Mouse (Mus musculus) forebrain, embryonic 15.5 days (tissue): ENCODE measurements around the gene Boc. TPM values are rescaled to one million over a fixed set of nuclear protein-coding genes. Genes with fewer than 3 reads are reported as not detected.

ENCODE experiments used
- ATAC-seq: fragments of 200-750 bp; cut with Nextera tagmentation; replicated peaks from 2 replicates; pipeline ENCODE4 v1.8.0; 2017; ENCODE audit warnings: mild to moderate bottlenecking, moderate TSS enrichment, moderate library complexity
- H3K27ac ChIP-seq: fragments of 300-500 bp; sonication (generic); replicated peaks from 2 replicates; pipeline ENCODE4 v1.5.1; 2015; ENCODE audit warnings: mild to moderate bottlenecking, inconsistent platforms
- H3K27me3 ChIP-seq: fragments of 300-500 bp; sonication (generic); 2 replicates; pipeline ENCODE4 v1.6.1; 2015; ENCODE audit warnings: inconsistent platforms
- H3K36me3 ChIP-seq: fragments of 300-500 bp; sonication (generic); 2 replicates; pipeline ENCODE4 v1.6.1; 2015; ENCODE audit warnings: mild to moderate bottlenecking, inconsistent platforms
- H3K4me1 ChIP-seq: fragments of 300-500 bp; sonication (generic); 2 replicates; pipeline ENCODE4 v1.6.1; 2015; ENCODE audit warnings: inconsistent platforms
- H3K4me2 ChIP-seq: fragments of 300-500 bp; sonication (generic); replicated peaks from 2 replicates; pipeline ENCODE4 v1.6.1; 2015; ENCODE audit warnings: mild to moderate bottlenecking, inconsistent platforms
- H3K4me3 ChIP-seq: fragments of 300-500 bp; sonication (generic); 2 replicates; pipeline ENCODE4 v1.5.1; 2015; ENCODE audit warnings: mild to moderate bottlenecking, inconsistent platforms
- H3K9ac ChIP-seq: fragments of 300-500 bp; sonication (generic); replicated peaks from 2 replicates; pipeline ENCODE4 v1.6.1; 2015; ENCODE audit warnings: mild to moderate bottlenecking, inconsistent platforms
- H3K9me3 ChIP-seq: fragments of 300-500 bp; sonication (generic); 2 replicates; pipeline ENCODE4 v1.6.1; 2016; ENCODE audit warnings: inconsistent platforms
- WGBS: fragments of 180-500 bp; shearing (Covaris S2); methylation state at CpG from one replicate; pipeline ENCODE4 v1.1.7; 2015; ENCODE audit warnings: mixed read lengths; 5-methylcytosine and 5-hydroxymethylcytosine counted together
- polyA plus RNA-seq: library from polyadenylated mRNA; unstranded; fragments of >200 nt; fragmentation: Nextera tagmentation; extraction: Ambion mirVana; gene quantifications from 2 replicates; pipeline ENCODE4 v1.2.1, GENCODE M21; 2015

Gene Boc
- polyA plus RNA-seq, 1 experiment from 2014 or later: 15.3 TPM

DNA sequence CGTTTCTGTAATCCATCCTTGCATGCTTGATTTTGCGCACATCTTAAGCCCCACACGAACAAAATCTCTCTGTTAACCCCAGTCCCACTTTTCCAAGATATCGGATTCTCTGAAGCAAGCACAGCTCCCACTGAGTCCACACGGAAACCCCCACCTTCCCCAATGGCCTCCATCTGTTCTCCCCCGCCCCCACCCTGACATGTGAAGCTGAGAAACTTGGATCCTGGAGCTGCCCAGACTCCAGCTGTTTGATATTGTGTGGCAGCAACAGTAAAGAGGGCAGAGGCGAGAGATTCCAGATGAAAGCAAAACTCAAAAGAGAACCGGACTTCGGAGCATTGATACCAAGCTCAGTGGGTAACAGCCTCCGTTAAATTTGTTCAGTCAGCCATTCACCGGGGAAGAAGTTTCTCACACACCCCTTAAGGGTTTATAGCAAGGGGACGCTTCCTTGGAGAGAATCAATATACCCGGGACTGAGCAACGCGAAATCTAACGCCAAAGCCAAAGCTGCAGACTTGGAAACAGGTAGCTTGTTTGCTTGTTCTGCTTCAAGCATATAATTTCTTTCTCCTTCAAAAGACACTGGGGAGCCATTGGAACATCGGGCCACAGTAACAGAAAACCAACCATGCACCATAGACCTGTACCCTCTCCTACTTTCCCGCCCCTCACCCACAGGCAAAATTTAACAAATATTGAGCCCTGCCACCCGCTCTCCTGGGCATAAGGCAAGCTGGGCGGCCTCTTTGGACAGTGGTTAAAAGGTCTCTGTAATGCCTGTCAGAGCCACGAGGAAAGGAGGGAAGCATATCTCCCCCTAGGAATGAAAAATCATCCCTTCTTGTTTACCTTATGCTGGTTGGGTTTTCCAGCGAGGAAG is 6.9 kb upstream of the Boc start:
- H3K9ac ChIP-seq: 0 out of 2 replicates have a peak overlapping the region, but pooled peaks have one; percentile 5
- H3K27ac ChIP-seq: no peak overlapping the region; the same call in 1 of the 2 replicates
- 24% methylated on average over 22 of the region's 22 CpGs for WGBS
- ATAC-seq: no peak
- no peaks in the 10 kb centered on the region; the same call in 1 of the 2 replicates for H3K27me3 ChIP-seq
- peaks cover 18% of the 10 kb centered on the region for H3K4me1 ChIP-seq
- peak overlapping the region; percentile 20; the same call in 1 of the 2 replicates for H3K4me3 ChIP-seq
- no peaks in the 10 kb centered on the region for H3K9me3 ChIP-seq
- H3K36me3 ChIP-seq: no peaks in the 10 kb centered on the region
- peak overlapping the region; percentile 39 for H3K4me2 ChIP-seq

- H3K27ac ChIP-seq: no peak overlapping the region
- WGBS: 75% methylated on average over 8 of the region's 8 CpGs
Measured at GRCm38 (mm10) chr16:44564359-44564758, 5.7 kb upstream of the Boc start.

DNA sequence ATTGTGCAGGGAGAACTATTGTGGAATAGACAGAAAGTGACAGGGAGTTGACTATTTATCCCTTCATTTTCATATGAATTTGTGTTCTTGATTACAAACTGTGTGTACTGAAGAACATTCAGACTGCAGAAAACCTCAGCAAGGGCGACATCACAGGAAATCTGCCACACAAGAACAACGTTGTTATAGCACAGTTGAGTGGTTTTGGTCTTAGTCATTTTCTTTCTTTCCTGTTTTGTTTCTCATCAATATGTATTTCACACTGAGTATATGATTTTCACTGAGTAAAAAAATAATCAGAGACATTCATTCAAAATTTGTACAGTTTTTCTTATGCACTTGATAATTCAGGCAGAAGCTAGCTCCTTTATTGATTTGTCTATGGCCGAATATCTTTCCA is 3.4 kb upstream of the Boc start:
- H3K27me3 ChIP-seq: no peaks in the 10 kb centered on the region; the same call in 1 of the 2 replicates
- no peak overlapping the region for H3K27ac ChIP-seq
- no peak overlapping the region for H3K4me2 ChIP-seq
- H3K4me1 ChIP-seq: peaks cover 35% of the 10 kb centered on the region
- no peak overlapping the region for H3K9ac ChIP-seq
- 70% methylated on average over 3 of the region's 3 CpGs for WGBS
- no peak overlapping the region for H3K4me3 ChIP-seq
- H3K36me3 ChIP-seq: no peaks in the 10 kb centered on the region
- no peaks in the 10 kb centered on the region for H3K9me3 ChIP-seq
- no peak for ATAC-seq

More at GRCm38 (mm10) chr16:44564359-44564758, 5.7 kb upstream of the Boc start:
- Histone ChIP-seq H3K4me1 (peaks cover 26% of the 10 kb centered on the region), H3K9me3 (no peaks in the 10 kb centered on the region), H3K27me3 (no peaks in the 10 kb centered on the region; the same call in 1 of the 2 replicates), H3K36me3 (no peaks in the 10 kb centered on the region), H3K4me3 (no peak overlapping the region), H3K9ac (no peak overlapping the region), H3K4me2 (no peak overlapping the region)
- ATAC-seq: no peak

GRCm38 (mm10) chr16:44560214-44560613 is 1.5 kb upstream of the Boc start:
- Histone ChIP-seq H3K27me3 (no peaks in the 10 kb centered on the region; the same call in 1 of the 2 replicates), H3K9ac (no peak overlapping the region), H3K4me2 (no peak overlapping the region), H3K4me3 (no peak overlapping the region), H3K36me3 (no peaks in the 10 kb centered on the region), H3K27ac (no peak overlapping the region; the same call in 1 of the 2 replicates), H3K9me3 (no peaks in the 10 kb centered on the region), H3K4me1 (peaks cover 42% of the 10 kb centered on the region)
- WGBS: 12% methylated on average over 1 of the region's 1 CpGs
- ATAC-seq: no peak

DNA sequence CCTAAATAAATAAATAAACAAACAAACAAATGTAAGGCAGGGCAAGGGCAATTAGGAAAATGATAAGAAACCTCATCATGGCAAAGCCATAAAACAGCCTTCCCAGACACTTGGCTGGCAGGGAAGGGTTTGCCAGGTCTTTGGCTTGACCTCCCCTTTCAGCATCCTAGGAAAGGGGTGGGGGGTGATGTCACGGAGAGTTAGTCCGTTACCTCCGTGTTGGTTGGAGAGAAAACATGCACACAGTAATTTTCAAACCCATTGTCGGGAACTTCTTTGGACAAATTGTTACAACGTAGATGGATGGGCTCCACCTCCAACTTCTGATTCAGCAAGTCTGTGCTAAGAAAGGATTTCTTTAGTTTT is 616 bp upstream of the Boc start:
- Histone ChIP-seq H3K36me3 (no peaks in the 10 kb centered on the region), H3K4me3 (peak overlapping the region; percentile 86; the same call in 1 of the 2 replicates), H3K9ac (no peak overlapping the region), H3K4me1 (peaks cover 41% of the 10 kb centered on the region), H3K27ac (no peak overlapping the region), H3K27me3 (no peaks in the 10 kb centered on the region), H3K4me2 (peak overlapping the region; percentile 84), H3K9me3 (no peaks in the 10 kb centered on the region)
- 5% methylated on average over 5 of the region's 5 CpGs for WGBS
- ATAC-seq: no peak

DNA sequence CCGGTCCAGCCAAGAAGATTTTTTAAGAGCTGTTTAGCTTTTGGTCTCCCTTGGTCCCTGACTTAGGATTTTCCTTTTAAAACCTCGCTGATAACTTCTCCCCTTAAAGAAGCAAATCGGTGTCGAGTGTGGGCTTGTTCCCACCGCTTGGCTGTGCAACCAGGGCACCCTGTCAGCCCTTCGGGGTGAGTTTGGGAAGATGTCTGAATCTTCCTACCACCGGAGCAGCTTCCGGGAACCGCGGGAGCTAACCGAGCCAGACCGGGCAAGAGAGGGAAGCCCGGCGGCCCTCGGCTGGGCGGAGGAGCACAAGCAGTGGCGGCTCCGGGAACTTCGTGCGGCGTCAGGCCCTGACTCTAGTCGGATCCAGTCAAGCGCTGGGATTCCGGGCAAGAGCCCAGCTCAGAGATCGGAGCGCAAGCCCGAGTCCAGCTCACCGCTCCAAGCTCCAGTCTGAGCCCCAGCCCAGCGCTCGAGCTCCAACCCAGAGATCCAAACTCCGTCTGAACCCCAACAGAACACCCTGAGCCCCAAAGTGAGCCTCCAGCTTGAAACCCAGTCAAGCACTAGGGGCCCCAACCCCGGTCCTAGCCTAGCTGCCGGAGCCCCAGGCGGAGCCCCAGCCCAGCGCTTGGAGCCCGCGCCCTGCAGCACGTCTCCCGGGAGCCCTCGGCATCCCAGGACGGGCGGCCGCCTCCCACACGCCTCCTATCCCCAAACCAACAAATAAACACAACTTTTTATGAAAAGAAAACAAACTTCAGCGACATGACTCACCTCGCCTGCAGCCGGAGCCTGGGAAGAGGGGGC is 831 bp downstream of the Boc start:
- peaks cover 55% of the 10 kb centered on the region for H3K4me1 ChIP-seq
- ATAC-seq: peak; percentile 75
- H3K36me3 ChIP-seq: no peaks in the 10 kb centered on the region
- H3K9ac ChIP-seq: peak overlapping the region; percentile 88
- H3K9me3 ChIP-seq: no peaks in the 10 kb centered on the region
- H3K4me3 ChIP-seq: peak overlapping the region; percentile 86
- no peaks in the 10 kb centered on the region for H3K27me3 ChIP-seq
- H3K27ac ChIP-seq: peak overlapping the region; percentile 91
- WGBS: under 1% methylated on average over 47 of the region's 47 CpGs
- H3K4me2 ChIP-seq: peak overlapping the region; percentile 84

DNA sequence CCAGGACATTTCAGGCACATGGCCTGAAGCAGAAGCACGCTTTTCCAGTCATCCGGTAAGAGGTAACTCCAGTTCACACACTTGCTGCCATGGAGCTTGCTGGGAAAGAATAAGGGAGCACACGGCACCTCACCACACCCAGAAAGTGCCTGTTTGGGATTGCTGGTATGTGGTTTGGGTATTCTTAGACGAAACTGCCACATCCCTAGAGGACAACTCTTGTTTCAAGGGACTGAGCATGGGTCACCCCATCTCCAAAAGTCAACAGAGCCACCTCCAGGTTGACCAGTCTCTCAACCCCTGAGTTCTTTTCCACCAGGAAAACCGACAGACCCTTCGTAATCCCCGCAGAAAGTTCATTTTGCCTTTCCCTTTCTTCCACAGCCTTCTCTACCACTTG is 1.6 kb downstream of the Boc start:
- Histone ChIP-seq H3K4me2 (peak overlapping the region; percentile 84), H3K36me3 (no peaks in the 10 kb centered on the region), H3K4me3 (peak overlapping the region; percentile 86), H3K27ac (peak overlapping the region; percentile 91), H3K9me3 (no peaks in the 10 kb centered on the region), H3K4me1 (peaks cover 61% of the 10 kb centered on the region), H3K9ac (peak overlapping the region; percentile 88), H3K27me3 (no peaks in the 10 kb centered on the region)
- WGBS: 9% methylated on average over 7 of the region's 7 CpGs
- no peak for ATAC-seq

- peaks cover 71% of the 10 kb centered on the region for H3K4me1 ChIP-seq
- peak overlapping the region; percentile 86 for H3K4me3 ChIP-seq
- no peaks in the 10 kb centered on the region for H3K27me3 ChIP-seq
- peak overlapping the region; percentile 88 for H3K9ac ChIP-seq
- H3K27ac ChIP-seq: 0 out of 2 replicates have a peak overlapping the region, but pooled peaks have one; percentile 91
- H3K36me3 ChIP-seq: no peaks in the 10 kb centered on the region
- WGBS: 22% methylated on average over 9 of the region's 9 CpGs
- H3K4me2 ChIP-seq: peak overlapping the region; percentile 84
- no peak for ATAC-seq
- H3K9me3 ChIP-seq: no peaks in the 10 kb centered on the region
Measured at GRCm38 (mm10) chr16:44555791-44556709, 2.6 kb downstream of the Boc start.

DNA sequence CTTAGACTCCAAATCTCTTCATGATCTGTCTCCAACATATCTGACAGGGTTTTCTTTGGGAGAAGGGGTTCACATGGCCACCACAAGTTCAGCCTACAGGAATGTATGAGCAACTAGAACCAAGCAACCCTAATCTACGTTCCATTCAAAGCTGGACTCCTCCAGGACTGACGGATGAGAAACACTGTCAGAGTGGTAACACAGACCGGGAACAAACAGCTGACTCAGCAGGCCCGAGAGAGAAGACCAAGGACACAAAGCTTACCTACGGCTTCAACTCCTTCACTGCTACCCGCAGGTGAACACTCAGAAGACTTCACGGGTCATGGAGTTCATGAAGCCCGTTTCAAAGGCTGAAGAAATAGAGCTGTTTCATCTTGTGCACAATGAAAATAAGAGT is 4.8 kb downstream of the Boc start:
- no peaks in the 10 kb centered on the region for H3K27me3 ChIP-seq
- ATAC-seq: no peak
- peak overlapping the region; percentile 22; the same call in 1 of the 2 replicates for H3K4me2 ChIP-seq
- H3K9me3 ChIP-seq: no peaks in the 10 kb centered on the region
- H3K4me3 ChIP-seq: no peak overlapping the region
- H3K9ac ChIP-seq: no peak overlapping the region
- H3K36me3 ChIP-seq: no peaks in the 10 kb centered on the region
- peaks cover 74% of the 10 kb centered on the region for H3K4me1 ChIP-seq
- no peak overlapping the region for H3K27ac ChIP-seq
- 47% methylated on average over 8 of the region's 8 CpGs for WGBS

DNA sequence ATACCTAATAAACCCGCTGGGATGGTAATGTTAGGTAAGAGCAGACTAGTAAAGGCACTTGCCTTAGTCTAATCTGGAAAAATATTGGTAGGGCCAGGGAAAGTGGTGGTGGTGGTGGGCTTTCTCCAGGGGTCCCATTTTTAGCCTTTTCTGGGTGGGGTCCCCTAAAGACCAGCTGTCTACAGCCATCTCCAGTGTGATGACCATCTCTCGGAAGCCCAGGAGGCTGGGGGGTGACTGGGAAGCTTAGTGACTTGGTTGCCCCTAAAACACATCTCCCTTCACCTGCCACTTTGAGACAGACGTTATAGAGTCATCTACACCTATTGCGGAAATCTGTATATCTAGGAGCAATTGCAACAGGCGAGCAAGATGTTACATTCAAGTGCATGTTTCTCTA is 6.0 kb downstream of the Boc start:
- 67% methylated on average over 5 of the region's 5 CpGs for WGBS
- peaks cover 74% of the 10 kb centered on the region for H3K4me1 ChIP-seq
- peak overlapping the region; percentile 5; the same call in 1 of the 2 replicates for H3K4me2 ChIP-seq
- no peaks in the 10 kb centered on the region for H3K27me3 ChIP-seq
- H3K4me3 ChIP-seq: no peak overlapping the region
- H3K9me3 ChIP-seq: no peaks in the 10 kb centered on the region
- H3K36me3 ChIP-seq: no peaks in the 10 kb centered on the region
- H3K27ac ChIP-seq: peak overlapping the region; percentile 72
- ATAC-seq: no peak
- no peak overlapping the region for H3K9ac ChIP-seq

- Histone ChIP-seq H3K4me3 (no peak overlapping the region), H3K36me3 (no peaks in the 10 kb centered on the region), H3K27me3 (no peaks in the 10 kb centered on the region), H3K9me3 (no peaks in the 10 kb centered on the region), H3K4me1 (peaks cover 70% of the 10 kb centered on the region), H3K27ac (peak overlapping the region; percentile 72), H3K9ac (no peak overlapping the region), H3K4me2 (no peak overlapping the region)
- ATAC-seq: no peak
- WGBS: 25% methylated on average over 2 of the region's 2 CpGs
Measured at GRCm38 (mm10) chr16:44552036-44552435, 6.7 kb downstream of the Boc start.
